Mouse (Mus musculus) cerebellum, postnatal 10 days (tissue): ENCODE data around the gene Nudcd3.

ENCODE experiments used
- DNase-seq, 2 experiments: peaks; one replicate each; pipeline ENCODE4 v3.0.0; 2021; ENCODE audit warnings: mixed read lengths in 2 of 2

The Nudcd3 gene

DNA sequence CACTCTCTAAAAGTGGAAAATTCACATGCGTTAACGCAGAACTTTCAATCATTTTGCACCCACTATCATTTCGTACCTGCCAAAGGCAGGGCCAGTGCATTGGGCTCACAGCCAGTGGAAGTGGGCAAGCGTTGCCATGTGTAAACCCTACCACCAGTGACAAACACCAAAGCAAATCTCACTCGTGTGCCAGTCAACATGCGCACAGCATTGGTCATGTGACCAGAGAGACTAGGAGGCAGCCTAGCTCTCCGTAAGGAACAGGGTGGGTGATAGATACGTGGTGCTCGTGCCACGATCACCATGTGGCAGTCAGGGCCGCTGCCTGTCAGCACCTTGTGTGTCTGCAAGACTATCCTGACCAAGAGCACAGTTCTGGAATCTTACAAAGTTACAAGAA lies 137.9 kb downstream of the Nudcd3 start:
- peak in 1 of 2 experiments; percentile 42 for DNase-seq

DNA sequence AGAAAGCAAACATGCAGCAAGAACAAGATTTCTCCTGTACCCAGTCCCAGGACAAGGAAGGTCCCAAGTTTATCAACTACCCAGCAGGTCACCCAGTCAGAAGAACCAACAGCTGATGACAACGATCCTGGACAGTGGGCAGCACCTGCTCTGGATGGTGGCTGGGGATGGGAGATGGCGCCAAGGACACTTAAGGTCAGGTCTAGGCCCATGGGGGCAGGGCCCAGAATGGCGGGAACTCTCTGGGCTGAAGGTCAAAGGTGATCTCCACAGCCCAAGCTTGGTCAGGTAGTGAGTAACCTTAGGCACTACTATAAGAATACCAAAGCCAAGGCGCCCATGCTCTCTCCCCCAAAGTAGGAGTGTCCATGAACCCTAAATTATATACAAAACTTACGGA lies 138.3 kb downstream of the Nudcd3 start:
- peak in 1 of 2 experiments; percentile 17 for DNase-seq

DNA sequence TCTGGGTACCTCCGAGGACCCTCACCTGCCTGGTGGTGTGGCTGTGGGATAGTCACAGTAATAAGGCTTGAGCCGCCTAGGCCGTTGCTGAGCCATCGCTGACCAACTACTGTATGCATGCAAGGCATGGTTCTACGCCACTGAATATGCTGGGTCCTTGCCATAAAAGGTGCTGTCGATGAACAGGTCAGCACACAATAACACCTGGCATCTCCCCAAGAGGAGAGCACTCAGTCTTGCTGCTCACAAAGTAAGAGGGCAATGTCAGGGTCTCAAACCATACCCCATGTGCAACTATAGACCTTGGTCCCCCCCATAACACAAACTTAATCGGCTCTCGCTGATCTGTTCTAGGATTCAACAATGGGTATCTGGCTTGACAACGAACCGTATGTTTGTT lies 141.1 kb downstream of the Nudcd3 start:
- DNase-seq: peak in 1 of 2 experiments; percentile 31
